Mouse (Mus musculus) testis, adult 2 months (tissue): ENCODE results near the gene Creb1.

ENCODE experiments used
- CTCF ChIP-seq: fragments of 200-500 bp; IDR thresholded peaks from 2 replicates; pipeline ENCODE4 v1.5.1; 2012; ENCODE audit warnings: low read depth, mild to moderate bottlenecking, inconsistent platforms, low read length, moderate library complexity; ENCODE audit not compliant: control insufficient read depth, insufficient read depth, insufficient replicate concordance
- POLR2A ChIP-seq: fragments of 200-500 bp; IDR thresholded peaks from 2 replicates; pipeline ENCODE4 v1.6.1; 2012; ENCODE audit warnings: low read depth, mild to moderate bottlenecking, inconsistent platforms, low read length, moderate library complexity; ENCODE audit not compliant: control insufficient read depth

DNA sequence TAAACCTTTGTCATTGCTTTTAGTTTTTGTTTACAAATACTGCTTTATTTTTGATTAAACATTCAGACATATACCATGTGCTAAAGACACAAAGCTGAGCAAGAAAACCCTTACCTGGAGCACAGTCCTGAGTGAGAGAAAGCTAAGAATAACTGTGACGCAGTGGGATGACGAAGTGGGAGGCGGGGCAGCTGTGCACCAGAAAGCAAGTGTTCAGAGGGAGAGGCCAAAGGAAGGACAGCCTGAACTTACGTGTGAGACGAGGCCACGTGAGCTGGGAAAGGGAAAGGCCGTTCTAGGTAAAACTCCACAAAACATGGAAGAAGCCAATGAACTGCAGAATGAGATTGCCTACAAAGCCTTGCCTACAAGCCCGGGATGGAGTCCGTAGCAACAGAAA, 77.5 kb downstream of the Creb1 start:
- TF ChIP-seq CTCF (no peak), POLR2A (no peak)
